Comparison of ENCODE assay signal across 16 mouse cellular contexts in genomic region chr9:47703026-47703876, GRCm38 (mm10).
DNase-seq lines count a peak whose midpoint lies in the region; ATAC-seq and TF ChIP-seq lines count a peak whose summit lies in the region.
"Had no signal": no experiment of that assay in that cellular context is flagged by ENCODE, and none has a peak within 500 bp of the region (broad histone marks: within the 10 kb centered on the region; RNA-seq: fewer than 3 reads in every experiment).

No protein-coding gene starts in this region.

- H3K79me2 ChIP-seq in liver, adult 2 months (ENCODE audit: control insufficient read depth, insufficient read depth, low read length) = 0 out of 2 replicates have a peak, but pooled peaks cover 3% of the 10 kb centered on the region

- no peak overlapping the region for H3K9ac ChIP-seq in liver, adult 2 months (ENCODE audit: low read depth, low read length)
- H3K9ac ChIP-seq in liver, embryonic 11.5 days (ENCODE audit: low read depth, low read length) = no peak overlapping the region
- H3K9ac ChIP-seq: heart, embryonic 12.5 days; kidney, embryonic 15.5 days had no signal

- TF ChIP-seq POLR2A in liver, adult 2 months (IDR thresholded peaks at IDR 0.05; ENCODE audit: extremely low read depth, insufficient read depth, low read length) = no peak

- no peak for ATAC-seq in liver, embryonic 11.5 days (replicated peaks; ENCODE audit: low FRiP score)
- ATAC-seq: inflammation-experienced regulatory T-cells, adult 6 months had no signal

- no peak overlapping the region for H3K4me2 ChIP-seq in liver, embryonic 11.5 days
- H3K4me2 ChIP-seq: heart, embryonic 12.5 days; kidney, embryonic 15.5 days; midbrain, embryonic 11.5 days had no signal

- no peak overlapping the region for H3K4me3 ChIP-seq in liver, adult 2 months (ENCODE audit: insufficient read depth, low read depth, low read length)
- no peak overlapping the region for H3K4me3 ChIP-seq in liver, embryonic 11.5 days (ENCODE audit: low read depth, low read length)
- H3K4me3 ChIP-seq: heart, embryonic 12.5 days; kidney, embryonic 15.5 days; myocyte had no signal

- H3K4me1 ChIP-seq in liver, adult 2 months (ENCODE audit: control insufficient read depth, insufficient read depth, low read length) = 0 out of 2 replicates have a peak, but pooled peaks cover 2% of the 10 kb centered on the region
- no peaks in the 10 kb centered on the region for H3K4me1 ChIP-seq in liver, embryonic 11.5 days (replicated peaks; ENCODE audit: control insufficient read depth, insufficient read depth, low read length)

- 81% methylated on average over 19 of the region's 19 CpGs for WGBS in liver, adult 2 months
- WGBS in liver, embryonic 11.5 days = 77% methylated on average over 19 of the region's 19 CpGs

- H3K27ac ChIP-seq in liver, adult 2 months (replicated peaks; ENCODE audit: insufficient read depth, low read depth, low read length) = no peak overlapping the region
- no peak overlapping the region for H3K27ac ChIP-seq in liver, embryonic 11.5 days (ENCODE audit: low read depth, low read length)
- H3K27ac ChIP-seq: kidney, embryonic 15.5 days; stomach, postnatal 0 days had no signal

- no peak for TF ChIP-seq CTCF in liver, adult 2 months (IDR thresholded peaks at IDR 0.05; ENCODE audit: low read depth, low read length)

- peak; percentile 35 for DNase-seq in liver, adult 2 months (ENCODE audit: extremely low read depth, low read depth, low spot score)
- no peak for DNase-seq in liver, embryonic 11.5 days (ENCODE audit: low spot score)
- peak; percentile 21 for DNase-seq in ES-CJ7 (ENCODE audit: low read depth, low spot score)
- peak; percentile 18 for DNase-seq in fat pad, adult 2 months (ENCODE audit: extremely low read depth, low read depth, low spot score)
- DNase-seq in urinary bladder, postnatal 25 days (ENCODE audit: low spot score) = peak; percentile 29
- DNase-seq in cerebellum, postnatal 4 days (ENCODE audit: low spot score in 2 of 2) = no peak
- no peak for DNase-seq in kidney, adult 11 months
- DNase-seq: cerebellum, postnatal 36 days; gastrocnemius, postnatal 25 days; right cerebral cortex, adult 18-20 months had no signal

- H3K36me3 ChIP-seq in liver, adult 2 months (ENCODE audit: control insufficient read depth, insufficient read depth, low read length) = no peaks in the 10 kb centered on the region
- no peaks in the 10 kb centered on the region for H3K36me3 ChIP-seq in liver, embryonic 11.5 days (ENCODE audit: control insufficient read depth, insufficient read depth, low read length)
- H3K36me3 ChIP-seq: heart, embryonic 12.5 days; kidney, embryonic 15.5 days had no signal

- H3K27me3 ChIP-seq in liver, adult 2 months (ENCODE audit: control insufficient read depth, insufficient read depth, low read length) = no peaks in the 10 kb centered on the region; the same call in 1 of the 2 replicates
- H3K27me3 ChIP-seq in liver, embryonic 11.5 days (replicated peaks; ENCODE audit: control insufficient read depth, insufficient read depth, low read length) = no peaks in the 10 kb centered on the region
- H3K27me3 ChIP-seq: kidney, embryonic 15.5 days had no signal

- no peaks in the 10 kb centered on the region for H3K9me3 ChIP-seq in liver, embryonic 11.5 days (ENCODE audit: control insufficient read depth, low read length)
- H3K9me3 ChIP-seq: heart, embryonic 12.5 days; kidney, embryonic 15.5 days had no signal

Comparison
In these comparisons a context has a peak if more than half of its experiments do, and no peak if none do; other contexts are left out.
1. DNase-seq: peak in liver, adult 2 months (single experiment), ES-CJ7 (single experiment), fat pad, adult 2 months (single experiment) and urinary bladder, postnatal 25 days (single experiment); none in liver, embryonic 11.5 days (single experiment), cerebellum, postnatal 4 days (0 of 2) and kidney, adult 11 months (single experiment).